Mouse (Mus musculus) MEL (cell line): ENCODE data around the gene Gm17509.

Source experiments
- BHLHE40 ChIP-seq: IDR thresholded peaks from 2 replicates; pipeline ENCODE4 v1.6.1; 2012; ENCODE audit warnings: low read depth, mild to moderate bottlenecking, inconsistent platforms, low read length, improper control_type of control experiment, borderline replicate concordance
- CTCF ChIP-seq, 3 experiments: IDR thresholded peaks in 2 of 3; conservative IDR thresholded peaks in 1 of 3; 2 replicates each; pipeline ENCODE4 v1.5.1; 2011 to 2012; ENCODE audit warnings: low read length in 3 of 3, low read depth in 2 of 3, mild to moderate bottlenecking in 2 of 3, improper control_type of control experiment in 1 of 3, inconsistent platforms in 1 of 3, mixed read lengths in 1 of 3, moderate library complexity in 1 of 3; ENCODE audit not compliant: control insufficient read depth in 1 of 3, insufficient read depth in 1 of 3, poor library complexity in 1 of 3, severe bottlenecking in 1 of 3
- E2F4 ChIP-seq: IDR thresholded peaks from 2 replicates; pipeline ENCODE4 v1.6.1; 2011; ENCODE audit warnings: low read depth, low read length, improper control_type of control experiment, borderline replicate concordance
- EP300 ChIP-seq, 2 experiments: IDR thresholded peaks; 2 replicates each; pipeline ENCODE4 v1.6.1; 2011; ENCODE audit warnings: improper control_type of control experiment in 2 of 2, low read length in 2 of 2, low read depth in 1 of 2, mild to moderate bottlenecking in 1 of 2
- JUND ChIP-seq: IDR thresholded peaks from 2 replicates; pipeline ENCODE4 v1.6.1; 2011; ENCODE audit warnings: low read depth, mild to moderate bottlenecking, improper control_type of control experiment, low read length
- KAT2A ChIP-seq: conservative IDR thresholded peaks from 2 replicates; pipeline ENCODE4 v1.6.1; 2012; ENCODE audit warnings: low read depth, low read length, improper control_type of control experiment, inconsistent platforms
- NELFE ChIP-seq: IDR thresholded peaks from 2 replicates; pipeline ENCODE4 v1.6.1; 2011; ENCODE audit warnings: low read depth, low read length, improper control_type of control experiment
- POLR2A ChIP-seq, 2 experiments: IDR thresholded peaks; 2 replicates each; pipeline ENCODE4 v1.6.1; 2011 to 2012; ENCODE audit warnings: low read length in 2 of 2, mild to moderate bottlenecking in 2 of 2, control low read depth in 1 of 2, improper control_type of control experiment in 1 of 2, low read depth in 1 of 2, moderate library complexity in 1 of 2; ENCODE audit not compliant: control insufficient read depth in 1 of 2, insufficient read depth in 1 of 2, poor library complexity in 1 of 2
- POLR2AphosphoS2 ChIP-seq: IDR thresholded peaks from 2 replicates; pipeline ENCODE4 v1.6.1; 2011; ENCODE audit warnings: low read length, improper control_type of control experiment
- TAL1 ChIP-seq: IDR thresholded peaks from 2 replicates; pipeline ENCODE4 v1.6.1; 2012; ENCODE audit warnings: mild to moderate bottlenecking, inconsistent platforms, low read length, moderate library complexity, mixed read lengths
- ZKSCAN1 ChIP-seq: IDR thresholded peaks from 2 replicates; pipeline ENCODE4 v1.6.1; 2012; ENCODE audit warnings: low read depth, mild to moderate bottlenecking, inconsistent platforms, low read length, improper control_type of control experiment, moderate library complexity

DNA sequence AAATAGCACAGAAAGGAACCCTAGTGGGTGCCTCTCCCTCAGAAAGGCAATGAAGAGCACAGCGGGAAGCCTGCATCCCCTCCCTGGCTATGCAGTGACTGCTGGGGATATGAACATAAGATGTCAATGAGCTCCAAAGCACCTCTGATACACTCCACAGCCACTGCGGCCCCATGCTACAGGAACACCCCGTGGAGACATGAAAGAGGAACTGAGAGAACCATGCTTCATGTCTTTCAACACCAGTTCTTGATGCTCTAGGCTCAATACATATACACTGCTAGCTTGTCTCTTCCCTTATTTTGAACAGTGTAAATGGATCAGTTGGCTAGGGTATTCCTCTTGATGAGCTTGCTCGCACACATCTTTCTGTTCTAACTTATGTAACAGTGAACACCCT, 16.2 kb upstream of the Gm17509 start:
- TF ChIP-seq CTCF (IDR thresholded peaks at IDR 0.05 in 2 of 3, conservative IDR thresholded peaks at IDR 0.05 in 1 of 3; ENCODE audit: control insufficient read depth in 1 of 3, insufficient read depth in 1 of 3, low read depth in 2 of 3, low read length in 3 of 3, poor library complexity in 1 of 3, severe bottlenecking in 1 of 3), result no peak
- TF ChIP-seq TAL1, result no peak
- TF ChIP-seq POLR2A (IDR thresholded peaks at IDR 0.05; ENCODE audit: control insufficient read depth in 1 of 2, insufficient read depth in 1 of 2, low read depth in 1 of 2, low read length in 2 of 2, poor library complexity in 1 of 2), result no peak
- TF ChIP-seq E2F4, result no peak
- TF ChIP-seq NELFE, result no peak
- no peak for TF ChIP-seq KAT2A
- no peak for TF ChIP-seq POLR2AphosphoS2
- no peak for TF ChIP-seq BHLHE40
- TF ChIP-seq EP300 (IDR thresholded peaks at IDR 0.05; ENCODE audit: low read depth in 1 of 2, low read length in 2 of 2), result no peak
- TF ChIP-seq JUND, result no peak
- TF ChIP-seq ZKSCAN1, result no peak
